Mouse (Mus musculus) liver, embryonic 13.5 days (tissue): Measurements from ENCODE around the gene Fth1. TPM values are rescaled to one million over a fixed set of nuclear protein-coding genes. Genes with fewer than 3 reads are reported as not detected.

Experiments
- ATAC-seq: fragments of 200-750 bp; cut with Nextera tagmentation; 2 replicates; pipeline ENCODE4 v1.8.0; 2017; ENCODE audit warnings: low read depth, mild to moderate bottlenecking, moderate number of reproducible peaks, moderate library complexity
- DNase-seq: peaks from one replicate; pipeline ENCODE4 v3.0.0; 2022
- H3K27ac ChIP-seq: fragments of 300-500 bp; sonication (generic); 2 replicates; pipeline ENCODE4 v1.5.1; 2015; ENCODE audit warnings: moderate library complexity, mild to moderate bottlenecking, inconsistent platforms
- H3K27me3 ChIP-seq: fragments of 300-500 bp; sonication (generic); 2 replicates; pipeline ENCODE4 v1.6.1; 2015; ENCODE audit warnings: mild to moderate bottlenecking, inconsistent platforms
- H3K36me3 ChIP-seq: fragments of 300-500 bp; sonication (generic); 2 replicates; pipeline ENCODE4 v1.6.1; 2015; ENCODE audit warnings: mild to moderate bottlenecking, inconsistent platforms
- H3K4me1 ChIP-seq: fragments of 300-500 bp; sonication (generic); replicated peaks from 2 replicates; pipeline ENCODE4 v1.6.1; 2015; ENCODE audit warnings: inconsistent platforms
- H3K4me2 ChIP-seq: fragments of 300-500 bp; sonication (generic); 2 replicates; pipeline ENCODE4 v1.6.1; 2015; ENCODE audit warnings: inconsistent platforms, mild to moderate bottlenecking, moderate library complexity
- H3K4me3 ChIP-seq: fragments of 300-500 bp; sonication (generic); replicated peaks from 2 replicates; pipeline ENCODE4 v1.5.1; 2015; ENCODE audit warnings: mild to moderate bottlenecking, inconsistent platforms
- H3K9ac ChIP-seq: fragments of 300-500 bp; sonication (generic); 2 replicates; pipeline ENCODE4 v1.6.1; 2015; ENCODE audit warnings: mild to moderate bottlenecking, inconsistent platforms
- H3K9me3 ChIP-seq: fragments of 300-500 bp; sonication (generic); replicated peaks from 2 replicates; pipeline ENCODE4 v1.6.1; 2016; ENCODE audit warnings: inconsistent platforms
- WGBS: fragments of 180-500 bp; shearing (Covaris S2); methylation state at CpG from one replicate; pipeline ENCODE4 v1.1.7; 2015; ENCODE audit not compliant: insufficient replicate concordance; 5-methylcytosine and 5-hydroxymethylcytosine counted together
- polyA plus RNA-seq: library from polyadenylated mRNA; unstranded; fragments of >200 nt; fragmentation: Nextera tagmentation; extraction: Ambion mirVana; gene quantifications from 2 replicates; pipeline ENCODE4 v1.2.1, GENCODE M21; 2015

Fth1 gene
- polyA plus RNA-seq, 1 experiment from 2014 or later, result 5,062 TPM

DNA sequence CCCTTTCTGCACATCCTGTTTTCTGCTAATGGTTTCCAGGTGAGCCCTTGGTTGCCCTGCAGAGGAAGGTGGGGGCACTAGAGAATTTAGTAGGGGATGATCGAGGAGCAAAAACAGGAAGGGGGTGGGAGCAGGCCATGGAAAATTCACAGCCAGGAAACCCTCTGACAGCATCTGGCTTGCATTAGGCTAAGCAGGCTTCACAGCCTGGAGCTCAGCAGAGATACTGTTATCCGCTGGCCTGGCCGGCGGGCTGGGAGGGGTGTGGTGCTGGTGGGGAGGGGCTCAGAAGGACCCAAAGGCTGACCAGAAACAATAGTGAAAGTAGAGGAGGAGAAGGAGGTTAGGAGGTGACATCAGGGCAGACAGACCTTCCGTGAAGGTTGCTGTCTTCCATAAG lies 33.5 kb downstream of the Fth1 start:
- H3K4me2 ChIP-seq, result peak overlapping the region; percentile 98
- peak overlapping the region; percentile 99 for H3K27ac ChIP-seq
- DNase-seq, result peak; percentile 72
- no peaks in the 10 kb centered on the region for H3K9me3 ChIP-seq
- peak overlapping the region; percentile 95 for H3K9ac ChIP-seq
- peak; percentile 54 for ATAC-seq
- peaks cover 86% of the 10 kb centered on the region for H3K4me1 ChIP-seq
- peaks cover 14% of the 10 kb centered on the region for H3K36me3 ChIP-seq
- H3K4me3 ChIP-seq, result peak overlapping the region; percentile 82
- H3K27me3 ChIP-seq, result no peaks in the 10 kb centered on the region
- 11% methylated on average over 5 of the region's 5 CpGs for WGBS

GRCm38 (mm10) chr19:10014824-10015223 lies 34.4 kb downstream of the Fth1 start:
- H3K4me2 ChIP-seq, result peak overlapping the region; percentile 98
- peak overlapping the region; percentile 99 for H3K27ac ChIP-seq
- DNase-seq (peak; percentile 90), ATAC-seq (peak; percentile 81)
- 19% methylated on average over 13 of the region's 13 CpGs for WGBS
- H3K4me1 ChIP-seq, result peaks cover 91% of the 10 kb centered on the region
- H3K36me3 ChIP-seq, result peaks cover 23% of the 10 kb centered on the region
- H3K27me3 ChIP-seq, result no peaks in the 10 kb centered on the region
- peak overlapping the region; percentile 82 for H3K4me3 ChIP-seq
- H3K9me3 ChIP-seq, result no peaks in the 10 kb centered on the region
- peak overlapping the region; percentile 95 for H3K9ac ChIP-seq

GRCm38 (mm10) chr19:10015442-10015841 lies 35.0 kb downstream of the Fth1 start:
- Histone ChIP-seq H3K4me3 (peak overlapping the region; percentile 82), H3K36me3 (peaks cover 28% of the 10 kb centered on the region), H3K9me3 (no peaks in the 10 kb centered on the region), H3K4me2 (peak overlapping the region; percentile 98), H3K4me1 (peaks cover 89% of the 10 kb centered on the region), H3K27ac (peak overlapping the region; percentile 99), H3K27me3 (no peaks in the 10 kb centered on the region), H3K9ac (peak overlapping the region; percentile 95)
- no peak for ATAC-seq
- 19% methylated on average over 4 of the region's 4 CpGs for WGBS
- DNase-seq, result no peak

DNA sequence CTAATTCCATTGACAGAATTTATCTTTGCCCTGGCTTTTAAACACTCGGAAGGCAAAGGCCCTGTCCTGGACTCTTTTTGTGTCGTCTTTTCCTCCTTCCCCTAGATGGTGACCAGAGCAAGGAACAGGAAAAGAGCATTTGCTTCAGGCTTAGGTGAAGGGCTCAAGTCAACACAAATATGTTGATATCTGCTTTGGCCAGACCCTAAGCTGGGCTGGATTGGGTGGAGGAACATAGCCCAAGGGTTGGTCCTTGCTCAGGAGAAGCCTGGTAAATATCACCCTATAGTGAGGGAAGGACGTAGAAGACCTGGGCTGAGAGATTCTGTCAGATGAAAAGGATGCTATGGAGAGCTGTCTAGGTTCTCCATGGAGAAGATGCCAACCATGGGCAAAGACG lies 35.8 kb downstream of the Fth1 start:
- H3K27me3 ChIP-seq, result no peaks in the 10 kb centered on the region
- peak; percentile 61 for DNase-seq
- H3K36me3 ChIP-seq, result peaks cover 35% of the 10 kb centered on the region
- H3K9me3 ChIP-seq, result no peaks in the 10 kb centered on the region
- H3K4me2 ChIP-seq, result peak overlapping the region; percentile 98
- 31% methylated on average over 4 of the region's 4 CpGs for WGBS
- H3K4me1 ChIP-seq, result peaks cover 90% of the 10 kb centered on the region
- peak overlapping the region; percentile 82 for H3K4me3 ChIP-seq
- H3K27ac ChIP-seq, result peak overlapping the region; percentile 99
- peak; percentile 44 for ATAC-seq
- H3K9ac ChIP-seq, result peak overlapping the region; percentile 95

- Histone ChIP-seq H3K9ac (peak overlapping the region; percentile 95), H3K4me1 (peaks cover 91% of the 10 kb centered on the region), H3K9me3 (no peaks in the 10 kb centered on the region), H3K27ac (peak overlapping the region; percentile 99), H3K4me2 (peak overlapping the region; percentile 98), H3K27me3 (no peaks in the 10 kb centered on the region), H3K36me3 (peaks cover 52% of the 10 kb centered on the region), H3K4me3 (peak overlapping the region; percentile 82)
- WGBS, result 4% methylated on average over 44 of the region's 44 CpGs
- peak; percentile 96 for DNase-seq
- ATAC-seq, result peak; percentile 80
These were observed 37.5 kb downstream of the Fth1 start for GRCm38 (mm10) chr19:10017637-10018526.

- WGBS, result 6% methylated on average over 3 of the region's 3 CpGs
- peak overlapping the region; percentile 98 for H3K4me2 ChIP-seq
- DNase-seq (no peak), ATAC-seq (no peak)
- H3K27ac ChIP-seq, result peak overlapping the region; percentile 99
- H3K36me3 ChIP-seq, result peaks cover 58% of the 10 kb centered on the region
- no peaks in the 10 kb centered on the region for H3K27me3 ChIP-seq
- H3K4me3 ChIP-seq, result peak overlapping the region; percentile 82
- peak overlapping the region; percentile 95 for H3K9ac ChIP-seq
- no peaks in the 10 kb centered on the region for H3K9me3 ChIP-seq
- peaks cover 91% of the 10 kb centered on the region for H3K4me1 ChIP-seq
These were observed 38.1 kb downstream of the Fth1 start for GRCm38 (mm10) chr19:10018527-10018818.

- H3K36me3 ChIP-seq, result peaks cover 66% of the 10 kb centered on the region
- H3K27me3 ChIP-seq, result no peaks in the 10 kb centered on the region
- 72% methylated on average over 4 of the region's 4 CpGs for WGBS
- peaks cover 91% of the 10 kb centered on the region for H3K4me1 ChIP-seq
- H3K4me2 ChIP-seq, result peak overlapping the region; percentile 98
- peak overlapping the region; percentile 95 for H3K9ac ChIP-seq
- H3K4me3 ChIP-seq, result peak overlapping the region; percentile 82
- peak overlapping the region; percentile 65 for H3K27ac ChIP-seq
- no peaks in the 10 kb centered on the region for H3K9me3 ChIP-seq
- DNase-seq (no peak), ATAC-seq (no peak)
These were observed 38.9 kb downstream of the Fth1 start for GRCm38 (mm10) chr19:10019214-10019760.

DNA sequence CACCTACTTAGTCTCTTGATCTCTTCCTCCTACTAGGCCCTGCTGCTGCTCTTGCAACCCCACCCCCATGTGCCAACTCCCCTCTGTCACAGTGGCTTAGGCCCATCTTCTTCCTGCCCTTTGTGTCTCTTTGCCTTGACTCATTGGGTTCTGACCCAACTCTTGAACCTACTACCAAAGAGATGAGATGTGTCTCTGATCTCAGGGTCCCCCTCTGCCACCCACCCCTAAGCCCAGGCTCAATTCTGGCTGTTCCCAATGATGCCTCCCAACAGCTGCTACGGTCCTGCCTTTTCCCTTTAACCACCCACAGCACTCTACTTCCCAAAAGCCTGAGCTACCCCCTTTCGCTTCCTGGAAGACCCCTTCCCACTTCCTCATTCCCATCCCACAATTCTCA lies 41.6 kb downstream of the Fth1 start:
- DNase-seq (no peak), ATAC-seq (no peak)
- H3K27me3 ChIP-seq, result no peaks in the 10 kb centered on the region
- peak overlapping the region; percentile 58 for H3K27ac ChIP-seq
- no peak overlapping the region for H3K4me3 ChIP-seq
- peak overlapping the region; percentile 3; the same call in 1 of the 2 replicates for H3K9ac ChIP-seq
- H3K9me3 ChIP-seq, result no peaks in the 10 kb centered on the region
- H3K4me2 ChIP-seq, result peak overlapping the region; percentile 25
- 68% methylated on average over 2 of the region's 2 CpGs for WGBS
- peaks cover 93% of the 10 kb centered on the region for H3K4me1 ChIP-seq
- peaks cover 87% of the 10 kb centered on the region for H3K36me3 ChIP-seq

DNA sequence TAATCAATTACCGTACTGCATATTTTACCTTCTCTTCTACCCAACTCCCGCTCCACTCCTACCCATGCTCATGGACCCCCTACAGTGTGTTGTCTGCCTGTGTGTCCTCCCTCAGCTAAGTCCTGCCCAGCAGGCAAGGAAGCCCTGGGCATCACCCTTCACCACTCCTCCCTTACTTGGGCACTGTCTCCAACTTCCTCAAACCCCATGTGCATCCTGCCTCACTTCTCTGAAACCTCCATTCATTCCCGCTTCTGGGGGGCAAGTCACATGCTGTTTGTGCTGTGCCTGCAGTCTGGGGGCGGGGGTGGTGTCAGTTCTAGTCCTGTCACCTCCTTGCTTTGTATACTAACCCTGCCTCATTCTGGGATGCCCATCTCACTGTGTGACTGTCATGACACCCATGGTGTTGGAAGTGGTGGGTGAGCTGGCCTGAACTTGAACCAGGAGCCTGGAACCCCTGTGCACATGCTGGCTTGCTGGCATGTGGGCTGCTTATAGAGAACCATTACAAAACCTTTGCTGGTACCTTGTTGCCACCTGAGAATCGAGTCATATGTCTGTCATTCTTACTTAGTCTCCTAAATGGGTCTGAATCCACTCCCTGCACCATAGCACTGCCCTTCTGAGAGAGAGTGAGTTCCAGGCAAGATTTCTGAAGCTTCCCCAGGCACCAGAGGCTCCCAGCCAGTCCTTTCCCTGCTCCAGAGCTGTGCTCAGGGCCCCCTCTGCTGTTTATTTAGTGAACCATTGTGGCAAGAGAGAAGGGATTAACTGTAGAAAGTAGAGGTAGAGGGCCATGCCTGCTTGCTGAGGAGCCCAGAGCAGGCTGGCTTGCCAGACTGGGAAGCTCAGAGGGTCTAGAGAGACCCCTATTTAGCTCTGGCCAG lies 42.3 kb downstream of the Fth1 start:
- H3K27me3 ChIP-seq, result no peaks in the 10 kb centered on the region
- peak overlapping the region; percentile 41; the same call in 1 of the 2 replicates for H3K9ac ChIP-seq
- DNase-seq (no peak), ATAC-seq (no peak)
- H3K36me3 ChIP-seq, result peaks cover 94% of the 10 kb centered on the region
- no peaks in the 10 kb centered on the region for H3K9me3 ChIP-seq
- peak overlapping the region; percentile 25 for H3K4me2 ChIP-seq
- peaks cover 86% of the 10 kb centered on the region for H3K4me1 ChIP-seq
- H3K27ac ChIP-seq, result peak overlapping the region; percentile 58
- WGBS, result 75% methylated on average over 5 of the region's 5 CpGs
- 0 out of 2 replicates have a peak overlapping the region, but pooled peaks have one; percentile 3 for H3K4me3 ChIP-seq

- Histone ChIP-seq H3K9ac (peak overlapping the region; percentile 41; the same call in 1 of the 2 replicates), H3K4me1 (peaks cover 83% of the 10 kb centered on the region), H3K9me3 (no peaks in the 10 kb centered on the region), H3K36me3 (peaks cover 98% of the 10 kb centered on the region), H3K4me3 (0 out of 2 replicates have a peak overlapping the region, but pooled peaks have one; percentile 3), H3K27ac (peak overlapping the region; percentile 58), H3K4me2 (peak overlapping the region; percentile 25), H3K27me3 (no peaks in the 10 kb centered on the region)
- DNase-seq (no peak), ATAC-seq (no peak)
- WGBS, result 45% methylated on average over 9 of the region's 9 CpGs
These were observed 42.9 kb downstream of the Fth1 start for GRCm38 (mm10) chr19:10023304-10023758.
